Mouse (Mus musculus) limb, embryonic 15.5 days (tissue): ENCODE results near the gene Pfdn4. TPM values are rescaled to one million over a fixed set of nuclear protein-coding genes. Genes with fewer than 3 reads are reported as not detected.

Experiments used
- ATAC-seq: fragments of 200-750 bp; cut with Nextera tagmentation; 2 replicates; pipeline ENCODE4 v1.8.0; 2017; ENCODE audit warnings: low read depth, moderate TSS enrichment; ENCODE audit not compliant: insufficient number of reproducible peaks, low FRiP score, low TSS enrichment
- H3K27ac ChIP-seq: fragments of 300-500 bp; sonication (generic); 2 replicates; pipeline ENCODE4 v1.5.1; 2015; ENCODE audit warnings: moderate library complexity, mild to moderate bottlenecking, inconsistent platforms
- H3K27me3 ChIP-seq: fragments of 300-500 bp; sonication (generic); 2 replicates; pipeline ENCODE4 v1.6.1; 2015; ENCODE audit warnings: inconsistent platforms
- H3K36me3 ChIP-seq: fragments of 300-500 bp; sonication (generic); 2 replicates; pipeline ENCODE4 v1.6.1; 2015; ENCODE audit warnings: inconsistent platforms
- H3K4me1 ChIP-seq: fragments of 300-500 bp; sonication (generic); 2 replicates; pipeline ENCODE4 v1.6.1; 2015; ENCODE audit warnings: inconsistent platforms
- H3K4me2 ChIP-seq: fragments of 300-500 bp; sonication (generic); 2 replicates; pipeline ENCODE4 v1.6.1; 2015; ENCODE audit warnings: mild to moderate bottlenecking, inconsistent platforms
- H3K4me3 ChIP-seq: fragments of 300-500 bp; sonication (generic); 2 replicates; pipeline ENCODE4 v1.5.1; 2015; ENCODE audit warnings: mild to moderate bottlenecking, inconsistent platforms
- H3K9ac ChIP-seq: fragments of 300-500 bp; sonication (generic); 2 replicates; pipeline ENCODE4 v1.6.1; 2015; ENCODE audit warnings: inconsistent platforms
- H3K9me3 ChIP-seq: fragments of 300-500 bp; sonication (generic); 2 replicates; pipeline ENCODE4 v1.6.1; 2016; ENCODE audit warnings: inconsistent platforms
- WGBS: fragments of 180-500 bp; shearing (Covaris S2); methylation state at CpG from one replicate; pipeline ENCODE4 v1.1.7; 2015; 5-methylcytosine and 5-hydroxymethylcytosine counted together
- polyA plus RNA-seq: library from polyadenylated mRNA; unstranded; fragments of >200 nt; fragmentation: Nextera tagmentation; extraction: Ambion mirVana; gene quantifications from 2 replicates; pipeline ENCODE4 v1.2.1, GENCODE M21; 2015

Gene Pfdn4
- polyA plus RNA-seq, 1 experiment from 2014 or later, result 63.5 TPM

DNA sequence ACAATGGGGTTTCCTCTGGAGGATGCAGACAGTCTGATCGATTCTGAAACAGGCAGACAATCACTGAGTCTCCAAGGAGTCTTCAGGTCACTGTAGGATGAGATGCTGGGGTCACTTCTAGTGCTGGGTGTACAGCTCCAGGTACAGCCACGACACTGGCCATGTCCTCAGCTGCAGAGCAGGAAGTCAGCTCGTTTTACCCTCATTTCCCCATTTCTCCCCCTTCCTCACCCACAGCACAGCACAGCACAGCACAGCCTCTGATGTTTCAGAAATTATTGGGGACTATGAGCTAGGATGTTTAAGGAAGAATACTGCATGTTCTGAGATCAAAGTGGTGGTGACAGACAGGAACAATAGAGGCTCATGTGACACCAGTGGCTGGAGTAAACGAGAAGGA lies 7.8 kb downstream of the Pfdn4 start:
- no peak overlapping the region for H3K9ac ChIP-seq
- no peak overlapping the region for H3K27ac ChIP-seq
- H3K4me1 ChIP-seq, result peaks cover 11% of the 10 kb centered on the region; the same call in 1 of the 2 replicates
- H3K27me3 ChIP-seq, result peaks cover 23% of the 10 kb centered on the region
- no peaks in the 10 kb centered on the region for H3K36me3 ChIP-seq
- H3K4me3 ChIP-seq, result no peak overlapping the region
- WGBS, result 24% methylated on average over 4 of the region's 4 CpGs
- H3K4me2 ChIP-seq, result no peak overlapping the region
- no peaks in the 10 kb centered on the region for H3K9me3 ChIP-seq
- no peak for ATAC-seq

DNA sequence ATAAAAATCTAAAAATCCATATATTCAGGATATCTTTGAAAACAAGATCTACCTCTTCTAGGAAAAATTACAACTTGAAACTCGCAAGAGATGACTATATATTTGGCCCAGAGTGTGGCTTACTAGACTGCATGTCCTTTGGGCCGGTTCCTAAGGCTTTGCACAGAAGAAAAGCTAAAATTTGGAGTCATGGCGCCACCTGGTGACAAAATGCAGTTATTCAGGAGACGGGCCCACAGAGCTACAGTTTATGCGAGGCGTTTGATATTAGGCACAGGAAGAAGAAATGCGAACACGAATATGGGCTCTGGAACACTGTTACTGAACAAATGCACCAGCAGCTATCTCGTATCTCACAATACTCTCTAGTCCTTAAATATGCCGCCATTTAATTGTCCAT lies 11.5 kb downstream of the Pfdn4 start:
- peaks cover 5% of the 10 kb centered on the region for H3K27me3 ChIP-seq
- H3K36me3 ChIP-seq, result no peaks in the 10 kb centered on the region
- H3K9ac ChIP-seq, result no peak overlapping the region
- H3K4me2 ChIP-seq, result no peak overlapping the region
- no peak overlapping the region for H3K4me3 ChIP-seq
- WGBS, result 9% methylated on average over 10 of the region's 10 CpGs
- H3K27ac ChIP-seq, result no peak overlapping the region
- H3K4me1 ChIP-seq, result peaks cover 25% of the 10 kb centered on the region
- no peak for ATAC-seq
- H3K9me3 ChIP-seq, result no peaks in the 10 kb centered on the region

DNA sequence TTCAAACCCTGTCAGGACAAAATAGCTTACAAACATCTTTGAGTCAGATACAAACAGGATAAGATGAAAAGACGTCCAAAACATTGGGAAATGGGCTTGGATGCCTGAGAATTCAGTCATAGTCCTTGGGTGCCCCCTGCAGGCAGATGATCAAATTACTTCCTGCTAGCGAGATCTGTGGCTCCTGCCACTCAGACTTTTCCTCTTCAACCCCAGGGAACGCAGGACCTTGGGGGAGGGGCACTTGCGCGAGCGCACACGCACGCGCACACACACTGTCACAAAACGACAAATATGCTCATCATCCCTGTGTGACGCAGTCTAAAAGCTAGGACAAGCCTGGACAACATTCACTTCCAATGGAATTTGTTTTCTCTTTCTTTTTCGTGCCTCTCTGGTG lies 12.6 kb downstream of the Pfdn4 start:
- Histone ChIP-seq H3K9me3 (no peaks in the 10 kb centered on the region), H3K27ac (no peak overlapping the region), H3K27me3 (no peaks in the 10 kb centered on the region), H3K36me3 (no peaks in the 10 kb centered on the region), H3K4me2 (peak overlapping the region; percentile 48), H3K4me1 (peaks cover 29% of the 10 kb centered on the region), H3K9ac (no peak overlapping the region), H3K4me3 (peak overlapping the region; percentile 32)
- no peak for ATAC-seq
- WGBS, result 3% methylated on average over 12 of the region's 12 CpGs

DNA sequence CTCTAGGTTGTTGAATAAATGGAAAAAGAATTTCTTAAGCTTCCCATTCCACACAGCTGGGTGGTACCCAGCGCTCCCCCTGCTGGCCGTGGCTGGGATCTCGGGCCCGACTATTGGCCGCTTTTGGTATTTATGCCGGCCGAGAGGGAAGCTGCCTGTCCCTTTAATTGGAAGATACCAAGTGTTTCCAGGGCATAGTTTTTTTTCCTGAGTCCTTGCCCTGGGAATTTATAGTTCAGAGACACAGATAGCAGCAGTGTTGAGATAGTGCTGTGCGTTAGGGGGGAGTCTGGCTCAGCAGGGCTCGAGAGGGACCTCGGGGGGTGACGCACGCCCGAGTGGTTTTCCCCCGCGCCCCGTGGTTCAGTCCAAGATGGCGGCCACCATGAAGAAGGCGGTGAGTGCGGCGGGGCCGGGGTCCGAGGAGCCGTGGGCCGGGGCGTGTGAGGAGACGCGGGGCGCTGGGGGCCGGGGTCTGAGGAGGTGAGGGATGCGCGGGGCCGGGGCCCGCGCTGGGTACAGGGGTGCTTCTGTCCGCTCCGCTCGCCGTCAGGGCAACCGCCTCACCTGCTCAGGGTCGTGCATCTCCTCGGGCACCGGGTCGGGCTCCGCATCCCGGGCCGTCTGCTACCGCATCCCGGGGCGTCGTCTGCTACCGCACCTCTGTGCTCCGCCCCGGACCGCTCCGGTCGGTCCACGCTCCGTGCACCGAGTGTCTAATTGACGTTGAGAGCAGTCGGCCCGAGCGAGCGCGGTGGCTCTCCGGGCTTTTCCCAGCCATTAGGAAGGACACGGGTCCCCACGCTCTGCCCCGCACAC lies 15.1 kb downstream of the Pfdn4 start:
- H3K27me3 ChIP-seq, result no peaks in the 10 kb centered on the region

DNA sequence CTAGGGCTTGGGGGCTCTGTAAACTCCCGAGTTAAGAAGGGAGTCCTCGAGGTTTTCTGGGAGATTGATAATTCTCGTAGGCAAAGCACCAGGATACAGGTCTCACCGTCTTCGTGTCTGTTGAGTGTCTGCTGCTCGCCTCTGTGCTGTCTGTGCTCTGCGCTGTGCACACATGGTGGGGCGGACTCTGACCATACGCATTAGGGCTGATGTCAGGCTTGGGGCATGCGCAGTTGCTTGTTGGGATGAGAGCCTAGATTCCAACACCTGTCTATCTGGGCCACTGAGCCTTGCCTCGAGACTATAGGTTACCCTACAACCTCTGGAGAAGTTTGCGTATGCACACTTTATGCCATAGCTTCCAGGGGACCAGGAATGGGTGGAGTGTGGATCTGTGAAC lies 17.5 kb downstream of the Pfdn4 start:
- WGBS, result 82% methylated on average over 12 of the region's 12 CpGs
- Histone ChIP-seq H3K36me3 (peaks cover 22% of the 10 kb centered on the region), H3K4me1 (peaks cover 20% of the 10 kb centered on the region), H3K9ac (no peak overlapping the region), H3K4me2 (no peak overlapping the region), H3K4me3 (no peak overlapping the region), H3K27me3 (no peaks in the 10 kb centered on the region), H3K9me3 (no peaks in the 10 kb centered on the region), H3K27ac (no peak overlapping the region)
- ATAC-seq, result no peak

More for the DNA sequence above, 15.1 kb downstream of the Pfdn4 start:
- WGBS, result under 1% methylated on average over 54 of the region's 69 CpGs
- Histone ChIP-seq H3K4me3 (peak overlapping the region; percentile 98), H3K27ac (peak overlapping the region; percentile 88), H3K4me1 (peaks cover 29% of the 10 kb centered on the region), H3K9me3 (no peaks in the 10 kb centered on the region), H3K4me2 (peak overlapping the region; percentile 67), H3K36me3 (peaks cover under 1% of the 10 kb centered on the region; the same call in 1 of the 2 replicates), H3K9ac (peak overlapping the region; percentile 95)
- ATAC-seq, result peak; percentile 25; the same call in 1 of the 2 replicates

DNA sequence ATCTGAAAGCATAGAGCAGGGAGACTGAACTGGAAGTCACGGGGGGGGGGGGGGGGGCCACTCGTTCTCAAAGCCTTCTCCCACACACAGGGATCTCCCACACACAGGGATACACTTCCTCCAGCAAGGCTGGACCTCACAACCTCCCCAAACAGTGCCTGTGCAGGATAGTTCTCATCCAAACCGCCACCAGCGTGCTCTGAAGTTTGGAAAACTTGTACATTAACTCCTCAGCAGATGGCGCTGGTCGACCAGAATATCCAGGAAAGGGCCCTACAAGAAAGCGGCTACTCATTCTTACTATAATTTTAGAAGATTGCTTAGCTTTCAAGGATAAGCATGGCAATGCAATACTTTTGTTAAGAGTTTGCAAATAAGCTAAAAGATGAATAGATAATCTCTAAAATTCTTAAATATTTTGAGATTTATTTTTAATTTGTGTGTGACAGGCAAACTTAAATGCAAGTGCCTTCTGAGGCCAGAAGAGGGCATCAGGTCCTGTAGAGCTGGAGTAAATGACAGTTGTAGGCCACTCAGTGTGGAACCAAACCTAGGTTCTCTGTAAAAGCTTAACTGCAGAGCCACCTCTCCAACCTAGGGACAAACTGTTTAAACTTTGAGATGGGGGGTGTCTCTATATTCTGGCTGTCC lies 24.2 kb downstream of the Pfdn4 start:
- ATAC-seq, result no peak
- no peak overlapping the region for H3K4me2 ChIP-seq
- no peaks in the 10 kb centered on the region for H3K4me1 ChIP-seq
- WGBS, result 5% methylated on average over 7 of the region's 7 CpGs
- no peaks in the 10 kb centered on the region for H3K9me3 ChIP-seq
- H3K36me3 ChIP-seq, result peaks cover 31% of the 10 kb centered on the region
- H3K27ac ChIP-seq, result no peak overlapping the region
- H3K27me3 ChIP-seq, result no peaks in the 10 kb centered on the region
- no peak overlapping the region for H3K4me3 ChIP-seq
- H3K9ac ChIP-seq, result no peak overlapping the region

DNA sequence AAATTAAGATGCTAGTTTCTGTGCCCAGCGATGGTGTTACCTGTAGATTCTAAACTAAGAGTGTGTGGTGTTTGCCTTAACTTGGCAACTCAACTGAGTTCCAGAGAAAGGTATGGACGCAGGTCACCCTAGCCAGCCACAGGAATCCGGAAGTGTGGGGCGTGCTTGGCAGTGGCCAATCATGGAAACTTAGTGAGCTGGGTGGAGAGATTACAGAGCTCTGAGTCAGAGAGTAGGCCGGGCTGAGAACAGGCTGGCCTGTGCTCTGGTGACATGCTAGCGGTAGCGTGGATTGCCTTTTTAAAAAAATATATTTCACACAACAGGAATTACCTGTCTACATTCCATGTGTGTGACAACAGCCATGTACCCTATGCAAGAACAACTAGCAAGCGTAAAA lies 30.3 kb downstream of the Pfdn4 start:
- Histone ChIP-seq H3K9me3 (no peaks in the 10 kb centered on the region), H3K4me2 (no peak overlapping the region), H3K4me1 (peaks cover 4% of the 10 kb centered on the region; the same call in 1 of the 2 replicates), H3K27ac (no peak overlapping the region), H3K9ac (no peak overlapping the region), H3K27me3 (0 out of 2 replicates have a peak, but pooled peaks cover 2% of the 10 kb centered on the region), H3K4me3 (no peak overlapping the region), H3K36me3 (no peaks in the 10 kb centered on the region)
- ATAC-seq, result no peak
- 73% methylated on average over 8 of the region's 8 CpGs for WGBS

DNA sequence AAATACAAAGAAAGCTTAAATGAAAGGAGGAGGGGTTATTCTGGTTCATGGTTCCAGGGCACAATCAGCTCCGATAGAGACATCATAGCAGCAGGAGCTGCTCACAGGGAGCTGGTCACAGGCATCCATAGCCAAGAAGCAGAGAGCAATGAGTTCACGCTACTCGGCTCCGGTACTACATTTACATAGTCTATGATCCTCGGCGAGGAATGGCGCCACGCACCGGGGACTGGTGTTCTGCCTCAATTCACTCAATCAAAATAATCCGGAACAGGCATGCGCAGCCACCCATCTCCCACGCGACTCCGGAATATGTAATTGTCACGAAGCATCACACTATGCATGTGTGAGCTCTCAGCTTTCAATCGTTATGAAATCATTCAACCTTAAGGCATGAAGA lies 31.8 kb downstream of the Pfdn4 start:
- no peak overlapping the region for H3K4me2 ChIP-seq
- 92% methylated on average over 16 of the region's 16 CpGs for WGBS

DNA sequence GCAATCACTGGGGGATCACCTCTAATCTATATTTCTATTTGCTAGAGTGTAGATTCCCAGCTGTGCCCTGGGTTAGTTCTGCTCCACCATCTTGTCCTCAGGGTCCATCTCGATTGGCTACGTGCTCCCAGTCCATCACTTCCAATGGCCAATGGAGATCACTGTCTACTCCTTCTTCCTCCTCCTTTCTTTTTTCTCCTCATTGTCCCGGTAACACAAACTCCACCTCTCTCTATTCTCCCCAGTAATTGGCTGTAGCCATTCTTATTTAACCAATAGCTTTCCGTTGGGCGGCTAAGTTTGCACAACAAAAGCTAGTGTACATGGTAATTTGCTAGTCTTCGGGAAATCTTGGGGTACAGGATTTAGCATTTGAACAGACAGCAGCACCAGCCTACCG lies 33.5 kb downstream of the Pfdn4 start:
- H3K27ac ChIP-seq, result no peak overlapping the region
- no peak overlapping the region for H3K4me3 ChIP-seq
- no peaks in the 10 kb centered on the region for H3K9me3 ChIP-seq
- peaks cover 4% of the 10 kb centered on the region; the same call in 1 of the 2 replicates for H3K4me1 ChIP-seq
- no peak overlapping the region for H3K9ac ChIP-seq
- 0 out of 2 replicates have a peak, but pooled peaks cover 2% of the 10 kb centered on the region for H3K27me3 ChIP-seq
- no peaks in the 10 kb centered on the region for H3K36me3 ChIP-seq
- WGBS, result 93% methylated on average over 7 of the region's 7 CpGs
- ATAC-seq, result no peak
- no peak overlapping the region for H3K4me2 ChIP-seq

More for the DNA sequence above, 31.8 kb downstream of the Pfdn4 start:
- Histone ChIP-seq H3K36me3 (no peaks in the 10 kb centered on the region), H3K4me3 (no peak overlapping the region), H3K9ac (no peak overlapping the region), H3K27me3 (0 out of 2 replicates have a peak, but pooled peaks cover 2% of the 10 kb centered on the region), H3K27ac (no peak overlapping the region), H3K4me1 (peaks cover 4% of the 10 kb centered on the region; the same call in 1 of the 2 replicates), H3K9me3 (no peaks in the 10 kb centered on the region)
- no peak for ATAC-seq

DNA sequence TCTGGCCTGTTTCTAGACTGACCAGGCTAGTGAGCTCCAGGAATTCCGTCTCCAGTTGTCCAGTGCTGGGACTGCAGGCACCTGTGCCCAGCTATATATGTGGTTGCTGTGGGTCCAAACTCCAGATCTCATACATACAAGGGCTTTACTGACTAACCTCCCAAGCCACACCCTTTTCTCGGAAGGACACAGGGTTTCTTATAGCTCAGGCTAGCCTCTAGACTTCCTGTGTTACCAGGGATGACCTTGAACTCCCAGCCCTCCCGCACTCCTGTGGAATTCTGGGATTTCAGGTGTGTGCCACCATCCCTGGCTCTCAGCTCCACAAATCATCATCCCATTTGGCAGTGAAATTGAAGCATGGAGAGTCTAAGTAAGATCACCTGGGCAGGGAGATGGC lies 34.0 kb downstream of the Pfdn4 start:
- Histone ChIP-seq H3K36me3 (no peaks in the 10 kb centered on the region), H3K27ac (no peak overlapping the region), H3K4me1 (peaks cover 4% of the 10 kb centered on the region; the same call in 1 of the 2 replicates), H3K9ac (no peak overlapping the region), H3K9me3 (no peaks in the 10 kb centered on the region), H3K4me2 (no peak overlapping the region), H3K4me3 (no peak overlapping the region), H3K27me3 (0 out of 2 replicates have a peak, but pooled peaks cover 2% of the 10 kb centered on the region)
- WGBS, result 90% methylated on average over 3 of the region's 3 CpGs
- no peak for ATAC-seq

DNA sequence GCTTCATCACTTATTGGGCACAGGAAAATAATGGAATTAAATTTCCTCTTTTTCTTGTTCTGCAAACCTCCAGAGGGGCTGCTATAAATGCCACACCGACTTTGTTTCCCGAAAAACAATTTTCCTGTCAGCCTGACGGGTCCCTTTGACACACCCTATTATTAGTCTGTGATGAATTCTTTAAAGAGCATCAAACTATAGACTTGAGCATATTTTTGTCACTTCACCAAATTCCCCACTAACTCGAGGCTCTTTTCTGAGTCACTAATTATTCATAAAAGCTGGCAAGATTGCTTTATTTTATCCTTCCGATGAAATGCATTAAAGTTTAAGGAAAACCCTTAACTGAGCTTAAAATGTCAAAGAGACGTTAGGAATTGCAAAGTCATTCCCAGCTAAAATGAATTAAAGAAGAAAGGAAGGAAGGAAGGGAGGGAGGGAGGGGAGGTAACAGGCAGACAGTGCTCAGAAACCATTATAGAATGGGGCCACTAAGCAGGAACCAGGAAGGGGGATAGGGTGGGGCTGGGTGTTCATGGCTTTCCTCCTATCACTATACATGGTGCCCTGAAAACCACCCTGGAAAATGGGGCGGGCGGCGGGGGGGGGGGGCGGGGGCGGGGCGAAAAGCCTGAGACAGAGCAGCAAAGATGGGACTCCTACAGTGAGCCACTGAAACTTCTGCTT lies 38.0 kb downstream of the Pfdn4 start:
- 41% methylated on average over 9 of the region's 12 CpGs for WGBS
- Histone ChIP-seq H3K4me2 (no peak overlapping the region), H3K27ac (no peak overlapping the region), H3K36me3 (no peaks in the 10 kb centered on the region), H3K27me3 (0 out of 2 replicates have a peak, but pooled peaks cover 2% of the 10 kb centered on the region), H3K9ac (no peak overlapping the region), H3K4me1 (no peaks in the 10 kb centered on the region), H3K9me3 (no peaks in the 10 kb centered on the region), H3K4me3 (no peak overlapping the region)
- no peak for ATAC-seq
